Mouse (Mus musculus) gastrocnemius, postnatal 25 days (tissue): ENCODE results near the gene Pde4d. TPM values are rescaled to one million over a fixed set of nuclear protein-coding genes. Genes with fewer than 3 reads are reported as not detected.
A peak's percentile ranks its signal among the peaks of the same experiment; 100 is the strongest.

Experiments used
- DNase-seq: peaks from one replicate; pipeline ENCODE4 v3.0.0; 2022
- total RNA-seq, 2 experiments: library from RNA; stranded (reverse); gene quantifications; 1 replicate in 1 of 2; 2 replicates in 1 of 2; pipeline ENCODE4 v1.2.3; 2021

The Pde4d gene
- total RNA-seq, 2 experiments from 2014 or later, result 153 to 164 TPM

DNA sequence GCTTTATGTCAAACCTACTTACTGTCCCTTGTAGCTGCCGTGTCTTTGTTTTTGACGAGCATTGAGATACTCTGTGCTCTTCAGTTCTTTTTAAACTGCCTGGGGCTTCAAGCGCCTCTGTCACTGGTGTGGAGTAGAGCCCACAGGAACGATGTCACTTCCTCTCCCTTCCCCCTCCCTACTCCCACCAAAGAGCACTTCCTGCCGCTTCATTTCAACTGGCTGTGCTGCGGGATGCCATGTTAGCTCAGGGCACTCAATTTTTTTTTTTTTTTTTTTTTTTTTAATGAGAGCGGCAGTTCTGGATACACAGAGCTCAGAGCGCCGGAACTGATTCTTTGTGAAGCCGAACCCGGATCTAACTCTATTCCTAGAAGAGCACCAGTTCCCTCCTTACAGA, 789.5 kb downstream of the Pde4d start:
- DNase-seq, result no peak

DNA sequence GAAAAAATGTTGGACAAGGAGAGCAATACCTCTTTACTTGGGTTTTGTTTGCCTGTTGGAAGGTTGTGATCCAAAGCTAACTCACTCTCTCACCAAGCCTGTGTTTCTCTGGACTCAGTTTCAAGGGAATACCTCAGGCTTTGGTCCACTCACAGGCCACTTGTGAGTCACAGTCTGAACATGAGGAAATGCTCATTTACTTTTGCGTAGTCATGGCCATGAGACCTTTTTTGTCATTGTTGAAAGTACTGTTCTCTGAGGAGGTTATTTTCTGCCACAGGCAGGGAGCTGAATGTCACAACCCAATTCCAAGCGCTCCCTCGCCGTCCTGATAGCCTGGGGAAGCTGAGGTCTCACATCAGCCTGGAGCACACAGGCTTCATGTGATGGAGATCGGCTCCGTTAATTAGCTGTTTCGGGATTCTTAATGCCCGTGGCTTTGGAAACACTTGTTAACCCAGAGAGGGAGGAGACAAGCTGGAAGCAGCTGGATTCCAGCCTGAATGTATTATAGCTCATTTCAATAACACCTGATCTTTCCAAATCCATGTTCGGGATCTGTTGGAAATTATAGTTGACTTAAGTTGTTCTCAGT, 792.8 kb downstream of the Pde4d start:
- no peak for DNase-seq

DNA sequence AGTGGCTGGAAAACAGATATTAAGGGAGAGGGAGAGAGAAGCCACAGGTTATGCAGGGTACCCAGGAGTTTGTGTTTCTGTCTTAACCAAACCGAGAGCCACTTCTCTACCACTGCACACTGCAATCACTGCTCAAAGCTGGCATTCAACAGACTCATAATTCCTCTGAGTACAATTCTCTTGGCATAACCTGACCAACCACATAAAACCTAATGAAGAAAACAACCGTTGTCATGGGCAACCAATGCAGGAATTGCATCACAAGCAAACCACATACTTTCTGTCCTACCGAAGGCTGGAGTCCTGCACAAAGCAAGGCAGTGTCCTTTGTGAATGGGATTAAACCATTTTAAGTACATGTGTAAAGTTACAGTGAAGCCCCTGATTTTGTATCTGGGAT, 793.4 kb downstream of the Pde4d start:
- DNase-seq, result no peak

DNA sequence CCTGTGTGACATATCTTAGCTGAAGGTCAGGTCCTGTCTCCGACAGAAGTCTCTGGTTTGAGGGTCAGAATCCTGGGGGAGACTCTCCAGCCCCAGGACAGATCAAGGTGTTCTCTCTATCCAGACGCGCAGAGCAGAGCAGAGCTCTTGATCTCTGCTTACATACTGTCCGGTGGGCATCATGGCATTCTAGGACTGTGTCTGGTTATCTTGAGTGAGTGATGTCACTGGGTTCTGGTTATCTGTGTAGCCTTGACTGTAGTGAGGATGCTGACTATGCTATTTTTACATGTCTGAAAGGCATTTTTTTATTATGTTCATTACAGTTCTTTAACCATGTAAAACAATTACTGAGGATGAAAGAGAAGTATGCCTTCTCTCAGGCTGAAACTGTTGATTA, 797.3 kb downstream of the Pde4d start:
- DNase-seq, result no peak

DNA sequence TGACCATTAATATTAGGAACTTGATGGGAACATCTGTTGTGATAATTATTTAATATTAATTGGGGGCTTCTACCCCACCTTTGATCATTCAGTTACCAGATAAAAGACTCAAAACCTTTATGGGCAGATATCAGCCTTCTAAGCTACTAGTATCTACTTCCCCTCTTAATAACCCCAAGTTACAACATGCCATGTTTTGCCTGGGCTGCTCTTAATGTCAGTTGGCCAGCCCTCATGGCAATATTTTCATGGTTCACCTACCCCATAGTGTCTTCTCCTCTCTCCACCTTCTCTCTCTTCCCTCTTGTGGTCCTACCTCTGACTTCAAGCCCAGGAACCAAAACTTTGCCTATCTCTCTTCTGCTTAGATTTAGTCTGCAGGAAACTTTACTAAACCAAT, 799.6 kb downstream of the Pde4d start:
- no peak for DNase-seq

DNA sequence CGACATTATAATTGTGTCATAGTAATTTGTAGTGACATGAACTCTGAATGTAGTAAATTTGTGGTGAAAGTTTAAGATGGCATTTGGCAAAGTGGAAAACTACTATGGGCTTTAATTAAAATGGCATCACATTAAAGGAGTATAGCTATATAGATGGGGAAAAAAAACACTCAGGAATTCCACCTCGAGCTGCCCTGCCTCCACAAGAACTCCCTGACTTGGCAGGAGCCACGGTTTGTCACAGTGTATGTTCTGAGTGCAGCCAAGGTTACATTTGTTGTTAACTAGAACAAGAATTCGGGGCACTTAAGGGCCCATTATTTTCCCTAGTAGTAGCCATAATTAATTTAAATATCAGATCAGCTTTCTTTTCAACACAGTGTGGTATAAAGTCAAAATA, 805.9 kb downstream of the Pde4d start:
- no peak for DNase-seq

DNA sequence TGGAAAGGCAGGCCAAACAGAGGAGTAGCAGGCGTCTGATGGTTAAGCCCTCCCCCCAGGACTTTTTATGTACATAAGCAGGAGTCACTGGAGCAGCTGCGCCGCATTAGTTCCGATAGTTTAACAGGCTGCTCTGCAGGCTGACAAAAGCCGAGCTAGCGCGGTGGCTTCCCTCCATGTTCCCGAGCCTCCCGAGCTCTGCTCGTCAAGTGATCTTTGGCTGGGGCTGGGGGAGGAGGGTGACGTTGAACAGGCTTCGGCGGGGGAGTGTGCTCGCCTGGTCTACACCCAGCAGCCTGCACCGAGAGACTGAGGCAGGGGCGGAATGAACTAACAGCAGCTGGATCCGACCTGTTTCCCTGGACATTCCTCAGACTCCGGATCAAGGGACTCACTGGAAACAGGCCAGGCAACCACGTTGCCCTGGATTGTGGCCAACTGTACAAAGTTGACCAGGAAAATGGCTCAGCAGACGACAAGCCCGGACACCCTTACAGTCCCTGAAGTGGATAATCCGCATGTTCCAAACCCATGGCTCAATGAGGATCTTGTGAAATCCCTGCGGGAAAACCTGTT, 810.6 kb downstream of the Pde4d start:
- peak; percentile 23 for DNase-seq

DNA sequence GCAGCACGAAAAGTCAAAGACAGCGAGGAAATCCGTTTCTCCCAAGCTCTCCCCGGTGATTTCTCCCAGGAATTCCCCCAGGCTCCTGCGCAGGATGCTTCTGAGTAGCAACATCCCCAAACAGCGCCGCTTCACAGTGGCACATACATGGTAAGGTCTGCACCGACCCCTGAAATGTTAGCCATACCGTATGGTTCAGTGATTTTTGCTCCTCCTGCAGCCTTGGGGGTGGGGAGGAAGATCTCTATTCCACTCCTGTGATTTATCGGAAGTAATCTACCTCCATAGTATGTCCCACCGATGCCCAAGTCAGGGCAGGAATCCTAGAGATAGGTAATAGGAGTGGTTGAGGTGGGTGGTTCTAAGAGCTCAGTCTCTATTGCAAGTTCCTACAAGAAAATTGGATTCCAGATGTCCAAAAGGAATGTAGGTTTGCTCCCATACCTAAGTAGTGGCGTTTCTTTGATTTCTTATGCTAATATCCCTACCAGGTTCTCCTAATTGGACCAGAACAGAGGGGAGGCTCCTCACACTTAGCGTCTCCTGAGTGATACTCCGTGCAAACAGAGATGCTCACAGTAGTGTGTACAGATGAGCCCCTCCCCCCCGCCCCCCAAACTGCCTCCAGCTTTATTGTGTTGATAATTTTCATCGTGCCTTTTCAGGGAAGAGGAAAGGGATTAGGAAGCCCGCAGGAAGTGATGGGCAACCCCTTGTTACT, 811.2 kb downstream of the Pde4d start:
- no peak for DNase-seq

DNA sequence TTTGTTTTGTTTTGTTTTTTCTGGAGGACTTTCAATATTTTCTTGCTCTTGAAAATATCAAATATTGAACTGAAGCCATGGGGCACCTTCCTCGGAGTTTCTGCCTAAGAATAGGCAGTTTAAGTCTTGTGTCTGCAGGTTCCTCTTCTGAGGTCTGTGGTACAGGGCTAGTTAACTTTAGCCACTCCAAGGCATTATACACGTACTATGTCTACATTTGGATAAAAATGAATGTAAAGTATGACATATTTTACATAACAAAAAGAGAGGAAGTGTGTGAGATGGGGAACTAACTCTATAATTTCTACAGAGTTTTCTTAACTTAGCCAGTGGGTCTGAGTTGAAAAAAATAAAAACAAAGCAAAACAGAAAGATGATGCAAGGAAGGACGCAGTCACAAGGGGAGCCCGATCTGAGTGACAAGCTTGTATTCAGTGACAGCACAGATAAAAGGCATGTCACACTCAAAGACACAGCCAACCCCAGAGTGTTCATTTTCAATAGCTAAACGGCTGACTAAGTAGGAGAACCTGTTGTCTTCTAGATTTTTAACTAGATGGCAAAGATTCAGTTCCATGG, 812.0 kb downstream of the Pde4d start:
- DNase-seq, result no peak

DNA sequence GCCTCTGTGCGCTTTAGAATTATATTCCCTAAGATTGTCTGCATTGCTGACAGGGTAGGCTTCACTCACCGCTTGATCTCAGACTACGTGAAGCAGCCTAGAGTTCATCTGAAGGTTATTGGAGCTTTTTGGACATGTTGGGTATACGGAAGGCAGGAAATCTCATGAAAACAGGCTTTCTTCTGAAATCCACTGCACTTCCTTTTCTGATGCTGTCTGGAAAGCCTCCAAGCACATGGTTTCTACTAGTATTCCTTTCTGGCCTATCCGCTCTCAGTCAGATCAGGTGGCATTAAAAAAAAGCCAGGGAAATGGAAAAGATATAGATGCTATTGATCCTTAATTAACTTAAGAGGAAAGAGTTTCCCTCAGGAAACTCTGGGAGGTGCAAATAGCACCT, 812.8 kb downstream of the Pde4d start:
- DNase-seq, result no peak

DNA sequence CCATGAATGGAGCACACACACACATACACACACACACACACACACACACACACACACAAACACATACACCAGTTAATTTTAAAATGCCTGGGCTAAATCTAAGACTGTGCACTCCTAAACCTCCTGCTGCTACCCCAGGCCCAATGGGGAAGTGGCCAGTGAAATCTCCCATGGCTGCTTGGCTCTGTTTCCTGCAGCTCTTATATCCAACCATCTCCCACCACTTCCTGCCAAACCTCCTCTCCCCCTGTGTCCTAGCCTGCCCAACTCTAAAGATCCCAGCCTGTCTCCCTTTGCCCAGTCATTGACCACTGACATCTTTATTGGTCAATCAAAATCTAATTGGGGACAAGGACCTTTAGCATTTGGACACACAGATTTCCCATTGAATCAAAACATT, 814.1 kb downstream of the Pde4d start:
- DNase-seq, result no peak

DNA sequence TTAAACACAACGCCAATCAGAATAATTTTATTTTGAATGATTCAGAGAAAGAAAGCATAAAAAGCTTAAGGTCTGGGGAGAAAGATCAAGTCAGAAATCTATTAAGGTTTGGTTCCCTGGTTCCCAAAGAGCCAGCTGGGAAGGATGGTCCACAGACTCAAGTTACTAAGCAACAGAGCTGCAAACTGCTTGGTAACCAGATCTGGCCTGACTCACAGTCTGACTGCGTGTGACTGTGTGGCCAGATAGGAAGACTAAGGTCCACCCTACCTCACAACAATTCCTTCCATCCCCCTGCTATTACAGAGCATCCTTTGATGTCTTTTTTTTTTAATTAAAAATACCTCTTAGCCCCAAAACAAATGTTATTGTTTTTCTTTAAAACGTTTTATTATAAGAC, 818.5 kb downstream of the Pde4d start:
- DNase-seq, result no peak

DNA sequence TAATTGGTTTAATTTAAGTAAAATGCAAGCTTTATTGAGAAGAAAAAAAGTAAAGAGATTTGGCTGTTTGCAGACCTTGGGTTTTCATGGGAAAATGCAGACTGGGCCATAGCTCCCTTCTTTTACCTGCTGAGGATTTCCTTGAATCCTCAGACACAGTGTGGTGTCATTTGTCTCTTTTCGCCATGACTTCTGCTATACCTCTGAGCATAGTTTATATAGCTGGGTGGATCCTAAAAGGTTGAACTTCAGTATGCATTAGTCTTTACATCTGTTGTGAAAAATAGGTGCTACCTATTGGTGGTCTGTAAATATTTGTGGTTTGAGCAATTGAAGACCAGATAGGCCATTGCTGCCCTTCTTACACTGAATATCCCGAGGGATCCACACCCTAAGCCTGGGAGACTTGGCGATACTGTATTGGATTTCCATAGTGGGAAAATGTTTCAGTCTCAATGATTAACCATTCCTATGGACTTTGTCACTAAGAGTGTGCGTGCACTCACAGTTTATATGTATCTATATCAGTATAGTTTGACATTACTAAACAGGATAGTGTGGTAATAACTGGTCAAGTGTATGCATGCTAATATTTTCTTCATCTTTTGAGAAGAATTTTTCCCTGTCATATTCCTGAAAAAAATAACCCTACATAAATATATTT, 819.0 kb downstream of the Pde4d start:
- DNase-seq, result no peak

DNA sequence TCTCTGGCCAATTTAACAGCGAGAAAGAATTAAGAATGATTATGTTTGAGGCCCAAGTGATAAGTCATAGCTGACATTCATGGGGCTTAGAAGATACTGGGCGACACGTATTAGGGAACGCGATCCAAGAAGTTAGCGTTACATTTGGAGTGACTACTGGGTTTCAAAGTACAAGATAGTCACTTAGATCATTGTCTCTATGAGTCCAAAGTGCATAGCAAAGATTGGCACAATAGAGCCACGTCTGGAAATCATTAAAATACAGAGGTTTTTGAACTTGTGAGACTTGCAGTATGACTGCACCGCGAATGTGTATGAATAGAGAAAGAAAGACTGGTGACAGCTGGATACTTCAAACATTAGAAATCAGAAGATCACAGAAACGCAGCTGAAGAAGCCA, 825.1 kb downstream of the Pde4d start:
- no peak for DNase-seq

DNA sequence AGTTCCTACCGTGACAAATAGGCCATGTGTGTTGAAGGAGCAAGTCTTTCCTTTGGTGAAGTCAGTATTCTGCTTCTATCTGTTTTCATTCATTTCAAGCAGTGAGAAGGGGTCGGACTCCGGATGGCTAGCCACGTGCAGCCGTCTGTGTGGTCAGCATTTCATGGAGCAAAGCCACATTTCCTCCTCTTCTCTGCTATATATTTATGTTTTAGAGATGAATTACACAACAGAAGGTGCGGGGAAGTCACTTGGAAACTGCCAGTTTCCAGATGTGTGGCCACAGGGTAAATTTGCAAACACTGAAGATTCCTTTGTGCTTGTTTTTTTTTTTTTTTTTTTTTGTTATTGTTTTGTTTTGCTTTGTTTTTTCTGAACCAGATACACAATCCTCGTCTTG, 828.0 kb downstream of the Pde4d start:
- DNase-seq, result no peak

DNA sequence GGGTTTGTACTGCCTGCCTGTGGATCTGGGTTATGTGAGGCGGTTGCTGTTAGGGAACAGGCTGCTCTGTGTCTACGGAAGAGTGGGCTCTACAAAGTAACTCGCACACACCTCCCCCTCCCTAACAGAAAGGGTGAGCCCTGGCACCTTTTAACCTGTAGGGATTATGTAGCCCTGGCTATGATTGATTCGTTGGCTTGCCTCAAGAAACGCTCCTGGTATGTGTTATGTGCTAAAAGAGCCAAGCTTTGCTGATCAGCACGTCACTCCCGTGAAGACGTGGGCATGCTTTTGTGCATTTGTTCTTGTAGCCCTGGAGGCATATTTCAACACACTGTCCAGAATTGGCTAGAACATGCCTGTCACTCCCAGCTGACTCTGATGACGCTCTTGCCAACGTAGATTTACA, 828.8 kb downstream of the Pde4d start:
- DNase-seq, result no peak

DNA sequence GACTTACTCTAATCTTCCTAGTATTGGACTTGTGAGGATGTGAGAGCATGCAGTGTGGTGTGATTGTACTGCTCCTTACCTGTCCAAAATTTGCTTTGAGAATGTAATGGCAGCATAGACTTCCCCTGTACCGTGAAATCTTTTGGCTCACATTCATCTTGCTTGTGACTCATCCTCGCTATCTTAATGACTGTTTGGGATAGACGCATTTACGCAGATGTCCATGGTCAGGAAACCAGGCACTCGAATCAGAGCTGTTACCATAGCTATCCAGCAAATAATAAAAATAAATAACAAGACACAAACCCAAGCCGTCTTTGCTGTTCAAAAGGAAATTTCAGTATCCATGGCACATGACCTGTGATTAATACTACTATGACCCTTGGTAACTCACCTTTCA, 829.5 kb downstream of the Pde4d start:
- DNase-seq, result no peak

DNA sequence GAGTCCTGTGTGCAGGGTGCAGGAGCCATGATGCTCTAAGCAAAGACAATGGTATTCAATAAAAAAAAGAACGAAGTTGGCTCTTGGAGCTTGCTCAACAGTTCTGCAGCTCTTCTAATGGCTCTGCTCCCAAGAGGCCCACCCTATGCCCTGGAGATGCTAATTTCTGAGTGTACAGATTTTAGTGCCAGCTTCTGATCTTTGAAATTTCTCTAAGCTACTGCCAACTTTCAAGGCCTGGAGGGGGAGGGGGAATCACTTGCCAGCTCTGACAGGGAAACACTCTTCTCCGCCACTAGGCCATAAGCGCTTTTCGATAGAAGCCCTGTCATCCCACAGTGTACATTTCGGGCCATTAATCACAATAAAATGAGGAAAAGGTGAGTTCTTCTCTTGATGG, 830.7 kb downstream of the Pde4d start:
- no peak for DNase-seq

DNA sequence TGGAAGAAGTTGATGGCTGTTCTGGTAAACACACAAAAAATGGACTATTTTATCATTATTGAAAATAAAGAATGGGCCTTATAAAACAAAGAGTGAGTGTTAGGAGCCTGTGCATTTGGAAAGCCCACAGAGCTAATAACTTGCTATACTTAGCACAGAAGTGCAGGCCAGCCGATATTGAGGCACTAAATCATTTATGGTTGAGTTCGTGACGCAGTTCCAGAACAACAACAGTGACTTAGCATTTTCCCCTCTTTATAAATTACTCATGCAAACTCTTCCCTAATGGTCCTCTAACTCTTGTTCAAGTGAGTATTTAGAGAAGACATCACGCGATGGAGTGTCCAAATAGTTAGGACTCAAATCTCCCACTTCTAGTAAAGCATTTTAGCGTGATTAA, 837.7 kb downstream of the Pde4d start:
- no peak for DNase-seq

DNA sequence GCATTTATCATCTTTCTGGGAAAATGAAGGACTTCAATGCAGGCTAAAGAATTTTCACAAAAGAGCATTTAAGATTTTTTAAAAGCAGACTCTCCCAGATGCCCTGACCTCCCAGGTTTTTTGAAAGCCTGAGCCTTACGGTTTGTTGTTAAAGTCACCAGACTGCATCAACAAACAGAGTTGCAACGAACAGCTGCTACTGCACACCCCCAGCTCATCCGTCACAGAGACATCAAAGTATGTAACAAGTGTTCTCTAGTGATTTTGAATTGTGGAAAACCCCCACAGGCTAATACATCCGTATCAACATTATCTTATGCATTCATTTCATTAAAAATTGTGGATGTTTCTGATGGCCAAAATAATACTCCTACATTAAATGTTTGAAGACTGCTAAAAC, 841.2 kb downstream of the Pde4d start:
- no peak for DNase-seq

DNA sequence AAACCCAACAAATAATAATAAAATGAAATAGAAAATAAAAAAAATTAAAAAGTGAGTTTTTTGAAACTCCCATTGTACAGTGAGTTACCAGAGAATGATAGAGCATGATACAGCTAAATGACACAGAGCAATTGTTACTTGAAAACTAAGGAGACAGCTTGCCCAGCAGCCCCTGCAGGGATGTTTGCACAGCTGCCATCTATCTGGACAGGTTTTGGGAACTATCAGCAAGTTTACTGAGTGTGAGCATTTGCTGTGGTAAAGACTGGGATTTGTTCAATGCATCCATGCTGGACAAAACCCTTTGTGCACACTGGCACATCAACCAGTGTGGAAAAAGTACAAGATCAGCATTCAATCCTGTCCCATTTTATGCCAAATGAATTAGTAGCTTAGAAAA, 843.3 kb downstream of the Pde4d start:
- DNase-seq, result no peak

DNA sequence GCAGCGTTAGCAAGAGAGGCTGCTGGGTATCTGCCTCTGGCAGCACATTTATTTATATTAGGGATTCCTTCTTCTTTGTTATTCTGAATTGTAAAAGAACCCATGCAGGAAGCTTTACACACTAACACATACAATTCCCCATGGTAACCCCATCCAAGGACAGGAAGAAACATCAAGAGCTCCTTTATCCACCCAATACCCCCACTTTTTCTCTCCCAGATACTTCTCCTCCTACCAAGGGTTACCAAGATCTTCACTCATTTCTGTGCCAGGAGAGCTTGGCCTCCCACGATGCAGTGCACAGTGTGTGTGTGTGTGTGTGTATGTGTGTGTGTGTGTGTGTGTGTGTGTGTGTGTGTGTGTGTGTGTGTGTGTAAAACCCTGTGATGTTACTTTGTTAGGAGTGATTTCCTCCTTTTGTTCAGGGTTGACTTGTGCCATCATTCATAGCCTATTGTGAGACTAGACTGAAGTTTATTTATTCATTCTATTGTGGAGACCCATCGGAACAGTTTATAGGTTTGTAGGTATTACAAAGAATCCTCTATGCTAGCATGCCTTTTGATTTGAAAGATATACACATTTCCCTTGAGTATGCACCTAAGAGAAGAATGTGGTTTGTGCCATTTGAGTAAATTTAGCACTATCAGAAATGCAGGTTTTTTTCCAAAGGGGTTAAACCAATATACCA, 846.7 kb downstream of the Pde4d start:
- no peak for DNase-seq

DNA sequence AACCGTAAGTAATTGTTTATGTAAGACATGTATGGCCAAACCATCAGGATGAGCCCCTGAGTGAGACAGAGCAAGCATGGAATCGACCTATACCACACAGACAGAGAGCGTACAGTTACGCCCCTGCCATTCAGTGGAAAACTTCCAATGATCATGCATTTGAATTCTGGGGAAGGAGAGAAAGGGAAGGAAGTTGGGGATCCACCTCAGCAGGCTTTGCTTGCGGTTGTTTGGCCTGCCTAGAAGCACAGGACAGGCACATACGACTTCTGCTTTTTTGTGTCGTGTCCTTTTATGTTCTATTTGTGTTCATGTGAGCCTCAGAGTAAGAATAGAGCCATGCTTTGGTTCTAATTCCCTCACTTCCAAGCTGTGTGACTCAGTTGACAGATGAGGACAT, 849.1 kb downstream of the Pde4d start:
- DNase-seq, result no peak
